Mouse (Mus musculus) neural tube, embryonic 13.5 days (tissue): ENCODE results near the gene Brd7. TPM values are rescaled to one million over a fixed set of nuclear protein-coding genes. Genes with fewer than 3 reads are reported as not detected.

Experiments
- ATAC-seq: fragments of 200-750 bp; cut with Nextera tagmentation; 2 replicates; pipeline ENCODE4 v1.8.0; 2017; ENCODE audit warnings: low read depth, mild to moderate bottlenecking, moderate TSS enrichment, moderate library complexity
- H3K27ac ChIP-seq: fragments of 300-500 bp; sonication (generic); replicated peaks from 2 replicates; pipeline ENCODE4 v1.5.1; 2015; ENCODE audit warnings: moderate library complexity, mild to moderate bottlenecking, inconsistent platforms
- H3K27me3 ChIP-seq: fragments of 300-500 bp; sonication (generic); 2 replicates; pipeline ENCODE4 v1.6.1; 2015; ENCODE audit warnings: mild to moderate bottlenecking, inconsistent platforms
- H3K36me3 ChIP-seq: fragments of 300-500 bp; sonication (generic); 2 replicates; pipeline ENCODE4 v1.6.1; 2015; ENCODE audit warnings: mild to moderate bottlenecking, inconsistent platforms
- H3K4me1 ChIP-seq: fragments of 300-500 bp; sonication (generic); replicated peaks from 2 replicates; pipeline ENCODE4 v1.6.1; 2015; ENCODE audit warnings: inconsistent platforms
- H3K4me2 ChIP-seq: fragments of 300-500 bp; sonication (generic); 2 replicates; pipeline ENCODE4 v1.6.1; 2015; ENCODE audit warnings: inconsistent platforms, mild to moderate bottlenecking, moderate library complexity
- H3K4me3 ChIP-seq: fragments of 300-500 bp; sonication (generic); 2 replicates; pipeline ENCODE4 v1.5.1; 2015; ENCODE audit warnings: mild to moderate bottlenecking, inconsistent platforms
- H3K9ac ChIP-seq: fragments of 300-500 bp; sonication (generic); 2 replicates; pipeline ENCODE4 v1.6.1; 2015; ENCODE audit warnings: moderate library complexity, mild to moderate bottlenecking, inconsistent platforms
- H3K9me3 ChIP-seq: fragments of 300-500 bp; sonication (generic); 2 replicates; pipeline ENCODE4 v1.6.1; 2016; ENCODE audit warnings: inconsistent platforms
- WGBS: fragments of 180-500 bp; shearing (Covaris S2); methylation state at CpG from one replicate; pipeline ENCODE4 v1.1.7; 2015; 5-methylcytosine and 5-hydroxymethylcytosine counted together
- polyA plus RNA-seq: library from polyadenylated mRNA; unstranded; fragments of >200 nt; fragmentation: Nextera tagmentation; extraction: Ambion mirVana; gene quantifications from 2 replicates; pipeline ENCODE4 v1.2.1, GENCODE M21; 2015

Brd7 gene
- polyA plus RNA-seq, 1 experiment from 2014 or later: 72.0 TPM

DNA sequence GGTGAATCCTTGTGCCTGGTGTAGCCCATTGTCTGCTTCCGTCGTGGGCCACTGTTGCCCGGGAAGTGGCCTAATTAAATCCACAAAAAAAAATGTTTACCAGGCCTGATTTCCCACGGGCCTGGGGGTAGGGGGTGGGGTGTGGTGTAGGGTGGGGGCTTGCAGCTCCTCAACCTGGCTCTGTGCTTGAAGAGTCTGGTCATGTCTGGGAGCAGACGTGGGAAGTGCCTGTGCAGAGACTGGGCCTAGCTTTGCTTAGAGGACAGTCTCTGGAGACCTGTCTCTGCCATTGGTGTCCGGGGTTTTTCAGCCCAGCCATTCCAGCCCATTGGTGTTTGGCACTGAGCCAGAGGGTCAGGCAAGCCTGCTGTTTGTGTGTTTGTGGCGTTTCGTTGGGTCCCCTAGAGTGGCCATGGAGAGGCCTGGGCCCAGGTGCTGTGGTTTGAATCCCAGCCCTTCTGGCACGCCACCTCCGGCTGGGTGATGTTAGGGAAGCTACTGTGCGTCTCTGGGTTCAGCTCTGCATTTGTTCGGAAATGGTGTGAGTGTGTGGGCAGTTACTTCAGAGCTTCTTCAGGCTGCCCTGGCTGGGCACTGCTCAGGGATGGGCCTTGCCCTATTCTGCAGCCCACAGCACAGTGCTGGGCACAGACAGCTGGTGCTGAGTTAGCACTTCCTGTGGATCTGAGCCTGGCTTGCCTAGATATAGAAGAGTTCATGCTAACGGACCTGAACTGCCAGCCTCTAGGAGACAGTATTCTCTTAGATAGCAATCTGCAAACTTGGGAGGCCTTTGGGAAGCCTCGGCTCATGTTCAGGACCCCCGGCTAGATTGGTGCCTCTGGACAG lies 60.2 kb downstream of the Brd7 start:
- Histone ChIP-seq H3K4me3 (no peak overlapping the region), H3K4me1 (peaks cover 12% of the 10 kb centered on the region; the same call in 1 of the 2 replicates), H3K36me3 (no peaks in the 10 kb centered on the region), H3K27me3 (no peaks in the 10 kb centered on the region), H3K4me2 (no peak overlapping the region), H3K9ac (no peak overlapping the region), H3K9me3 (no peaks in the 10 kb centered on the region), H3K27ac (peak overlapping the region; percentile 7; the same call in 1 of the 2 replicates)
- ATAC-seq: no peak; the same call in 1 of the 2 replicates
- 48% methylated on average over 15 of the region's 15 CpGs for WGBS

DNA sequence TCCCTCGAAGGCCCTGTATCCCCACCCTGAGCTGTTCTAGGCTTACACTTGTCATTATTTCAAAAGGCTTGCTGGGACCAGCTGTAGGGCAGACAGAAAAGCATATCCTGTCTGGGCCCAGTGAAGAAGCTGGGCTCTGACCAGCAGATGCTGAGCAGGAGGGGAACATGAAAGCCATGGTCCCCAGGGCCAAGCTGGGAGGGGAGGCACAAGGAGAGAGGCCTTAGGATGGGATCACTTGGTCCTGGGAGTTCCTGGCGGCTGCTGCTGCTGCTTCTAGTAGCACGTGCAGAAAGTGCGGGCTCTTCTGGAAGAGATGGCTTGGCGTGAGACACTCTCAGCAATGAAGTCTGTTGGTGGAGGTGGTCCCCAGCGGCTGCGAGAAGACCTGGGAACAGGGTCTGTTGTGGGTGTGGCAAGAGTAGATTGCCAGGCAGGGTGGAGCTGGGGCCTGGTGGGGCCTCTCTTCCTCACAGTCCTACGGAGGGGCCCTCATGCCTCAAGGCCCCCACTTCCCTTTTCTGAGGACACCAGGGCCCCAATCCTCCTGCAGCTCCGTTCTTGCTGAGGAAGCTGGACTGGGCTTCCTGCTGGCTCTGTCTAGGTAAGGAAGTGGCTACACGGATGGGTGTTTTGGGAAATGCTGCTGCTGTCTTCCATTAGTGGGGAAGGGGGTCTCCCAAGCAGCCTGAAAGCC lies 61.9 kb downstream of the Brd7 start:
- no peak overlapping the region for H3K4me3 ChIP-seq
- no peak overlapping the region for H3K27ac ChIP-seq
- peaks cover 12% of the 10 kb centered on the region; the same call in 1 of the 2 replicates for H3K4me1 ChIP-seq
- H3K4me2 ChIP-seq: no peak overlapping the region
- no peaks in the 10 kb centered on the region for H3K36me3 ChIP-seq
- WGBS: 79% methylated on average over 10 of the region's 10 CpGs
- no peaks in the 10 kb centered on the region for H3K27me3 ChIP-seq
- H3K9me3 ChIP-seq: no peaks in the 10 kb centered on the region
- H3K9ac ChIP-seq: no peak overlapping the region
- no peak for ATAC-seq

DNA sequence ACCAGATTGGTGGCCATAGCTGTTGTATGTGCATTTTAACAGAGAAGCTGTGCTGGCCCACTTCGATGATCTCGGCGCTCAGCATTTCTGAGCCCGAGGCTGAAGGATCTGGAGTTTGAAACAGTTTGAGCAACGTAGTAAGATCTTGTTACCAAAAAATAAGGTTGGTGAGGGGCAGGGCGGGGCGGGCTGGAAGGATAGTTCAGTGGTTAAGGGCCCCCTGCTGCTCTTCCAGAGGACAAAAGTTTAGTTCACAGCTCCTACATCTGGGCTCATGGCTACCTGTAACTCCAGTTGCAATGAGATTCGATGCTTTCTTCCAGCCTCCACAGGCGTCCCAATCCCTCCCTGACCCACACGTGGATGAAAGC lies 63.3 kb downstream of the Brd7 start:
- H3K27me3 ChIP-seq: no peaks in the 10 kb centered on the region
- no peak overlapping the region for H3K4me2 ChIP-seq
- no peak overlapping the region for H3K9ac ChIP-seq
- H3K4me1 ChIP-seq: peaks cover 12% of the 10 kb centered on the region; the same call in 1 of the 2 replicates
- no peak for ATAC-seq
- H3K9me3 ChIP-seq: no peaks in the 10 kb centered on the region
- no peak overlapping the region for H3K4me3 ChIP-seq
- H3K36me3 ChIP-seq: no peaks in the 10 kb centered on the region
- WGBS: 88% methylated on average over 10 of the region's 10 CpGs
- H3K27ac ChIP-seq: no peak overlapping the region

DNA sequence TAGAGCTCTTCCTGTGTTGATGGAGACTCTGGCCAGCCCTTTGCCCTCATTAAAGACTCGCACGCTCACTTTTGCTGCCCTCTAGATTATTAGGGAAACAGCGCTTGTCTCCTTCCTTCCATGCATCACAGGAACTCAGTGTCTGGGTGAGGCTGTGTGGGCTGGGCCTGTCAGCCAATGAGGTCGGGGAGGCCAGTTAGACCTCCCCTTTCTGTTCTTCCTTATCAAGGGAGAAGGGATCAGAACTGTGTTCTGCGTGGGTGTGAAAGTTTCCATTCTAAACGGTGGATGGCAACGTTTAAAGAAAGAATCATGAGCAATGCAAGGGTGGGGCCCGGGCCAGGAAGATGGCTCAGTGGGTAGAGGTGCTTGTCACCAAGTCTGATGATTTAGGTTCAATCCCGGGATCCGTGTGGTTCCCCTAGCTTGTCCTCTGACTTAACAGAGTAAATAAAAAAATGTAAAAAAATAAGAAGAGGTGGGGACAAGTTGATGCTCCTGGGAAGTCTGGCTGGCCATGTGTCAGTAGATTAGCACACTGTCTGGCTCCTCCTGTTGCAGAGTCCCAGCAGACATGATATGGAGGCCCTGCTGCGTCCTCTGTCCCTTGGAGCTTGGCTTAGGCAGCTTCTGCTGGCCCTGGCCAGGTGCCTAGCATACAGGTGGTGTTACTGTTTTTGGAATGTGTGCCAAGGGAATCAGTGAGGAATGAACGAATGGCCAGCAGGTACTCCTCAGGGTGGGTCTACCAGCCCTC lies 63.8 kb downstream of the Brd7 start:
- 60% methylated on average over 12 of the region's 12 CpGs for WGBS

GRCm38 (mm10) chr8:88294977-88295376 lies 67.0 kb downstream of the Brd7 start:
- Histone ChIP-seq H3K27me3 (no peaks in the 10 kb centered on the region), H3K36me3 (no peaks in the 10 kb centered on the region), H3K9ac (no peak overlapping the region), H3K4me2 (no peak overlapping the region), H3K4me1 (no peaks in the 10 kb centered on the region), H3K4me3 (no peak overlapping the region), H3K27ac (no peak overlapping the region), H3K9me3 (no peaks in the 10 kb centered on the region)
- ATAC-seq: no peak
- 93% methylated on average over 2 of the region's 2 CpGs for WGBS

More for the DNA sequence above, 63.8 kb downstream of the Brd7 start:
- ATAC-seq: no peak
- Histone ChIP-seq H3K27ac (no peak overlapping the region), H3K4me2 (no peak overlapping the region), H3K9ac (no peak overlapping the region), H3K4me1 (peaks cover 12% of the 10 kb centered on the region; the same call in 1 of the 2 replicates), H3K4me3 (no peak overlapping the region), H3K27me3 (no peaks in the 10 kb centered on the region), H3K36me3 (no peaks in the 10 kb centered on the region), H3K9me3 (no peaks in the 10 kb centered on the region)

DNA sequence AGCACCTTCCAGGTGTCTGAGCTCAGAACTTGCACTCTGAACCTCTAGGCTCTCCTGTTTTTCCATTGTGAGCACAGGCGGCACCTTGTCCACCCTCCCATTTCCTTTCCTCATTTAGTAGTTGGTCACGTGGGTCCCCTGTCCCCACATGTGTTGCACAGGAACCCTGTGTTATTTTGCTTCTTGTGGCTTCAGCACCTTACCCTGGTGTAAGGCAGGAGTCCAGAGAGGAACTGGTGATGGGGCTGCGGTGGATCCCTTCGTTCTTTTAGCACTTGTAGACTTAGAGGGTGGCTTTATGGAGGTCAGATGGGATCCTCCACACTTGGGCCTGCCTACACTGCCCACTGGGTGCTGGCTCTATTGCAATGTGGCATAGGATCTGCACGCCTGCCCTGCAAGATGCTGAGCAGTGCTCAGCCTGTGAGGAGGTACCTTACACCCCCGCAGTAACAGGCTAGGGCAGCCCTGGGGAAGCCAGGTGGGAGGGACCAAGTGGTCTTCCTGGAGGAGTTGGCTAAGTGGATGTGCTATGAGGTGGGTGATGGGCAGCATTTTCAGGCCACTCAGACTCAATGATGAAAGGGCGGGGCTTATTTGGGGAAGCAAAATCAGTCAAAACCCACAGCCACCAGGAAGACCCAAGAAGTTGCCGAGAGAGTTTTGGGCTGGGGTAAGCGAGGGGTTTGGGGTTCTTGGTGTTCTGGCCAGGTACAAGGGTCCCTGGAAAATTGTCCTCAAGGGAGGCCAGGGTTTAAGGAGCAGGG lies 68.2 kb downstream of the Brd7 start:
- H3K4me2 ChIP-seq: no peak overlapping the region
- no peak overlapping the region for H3K9ac ChIP-seq
- no peaks in the 10 kb centered on the region for H3K4me1 ChIP-seq
- no peak overlapping the region for H3K27ac ChIP-seq
- ATAC-seq: no peak
- WGBS: 88% methylated on average over 9 of the region's 9 CpGs
- no peaks in the 10 kb centered on the region for H3K36me3 ChIP-seq
- H3K9me3 ChIP-seq: no peaks in the 10 kb centered on the region
- H3K27me3 ChIP-seq: no peaks in the 10 kb centered on the region
- H3K4me3 ChIP-seq: no peak overlapping the region

DNA sequence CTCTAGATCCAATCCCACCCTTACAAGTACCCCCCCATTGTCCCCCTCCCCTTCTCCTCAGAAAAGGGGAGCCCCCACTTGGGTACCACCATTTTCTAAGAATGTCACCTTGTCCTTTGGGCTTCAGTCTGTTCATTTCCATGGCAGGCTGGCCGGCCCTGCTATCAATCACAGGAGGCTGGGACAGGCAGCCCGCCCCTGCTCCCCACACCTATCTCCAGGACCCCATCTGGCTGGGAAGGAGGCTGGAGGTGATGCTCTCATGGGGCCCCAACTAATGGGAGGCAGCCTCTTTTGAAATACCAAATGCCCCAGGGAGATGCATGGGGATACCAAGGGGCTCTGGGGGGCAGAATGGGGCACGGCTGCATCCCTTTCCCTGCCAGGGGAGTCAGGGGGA lies 69.1 kb downstream of the Brd7 start:
- Histone ChIP-seq H3K27ac (no peak overlapping the region), H3K9ac (no peak overlapping the region), H3K4me1 (0 out of 2 replicates have a peak, but pooled peaks cover 2% of the 10 kb centered on the region), H3K9me3 (no peaks in the 10 kb centered on the region), H3K4me3 (no peak overlapping the region), H3K4me2 (no peak overlapping the region), H3K36me3 (no peaks in the 10 kb centered on the region), H3K27me3 (no peaks in the 10 kb centered on the region)
- 75% methylated on average over 3 of the region's 3 CpGs for WGBS
- ATAC-seq: no peak

- no peak for ATAC-seq
- Histone ChIP-seq H3K4me1 (0 out of 2 replicates have a peak, but pooled peaks cover 2% of the 10 kb centered on the region), H3K4me3 (no peak overlapping the region), H3K36me3 (no peaks in the 10 kb centered on the region), H3K4me2 (no peak overlapping the region), H3K27me3 (no peaks in the 10 kb centered on the region), H3K27ac (no peak overlapping the region), H3K9me3 (no peaks in the 10 kb centered on the region), H3K9ac (no peak overlapping the region)
- WGBS: 89% methylated on average over 11 of the region's 11 CpGs
Observed at GRCm38 (mm10) chr8:88291305-88291690, 70.7 kb downstream of the Brd7 start.

DNA sequence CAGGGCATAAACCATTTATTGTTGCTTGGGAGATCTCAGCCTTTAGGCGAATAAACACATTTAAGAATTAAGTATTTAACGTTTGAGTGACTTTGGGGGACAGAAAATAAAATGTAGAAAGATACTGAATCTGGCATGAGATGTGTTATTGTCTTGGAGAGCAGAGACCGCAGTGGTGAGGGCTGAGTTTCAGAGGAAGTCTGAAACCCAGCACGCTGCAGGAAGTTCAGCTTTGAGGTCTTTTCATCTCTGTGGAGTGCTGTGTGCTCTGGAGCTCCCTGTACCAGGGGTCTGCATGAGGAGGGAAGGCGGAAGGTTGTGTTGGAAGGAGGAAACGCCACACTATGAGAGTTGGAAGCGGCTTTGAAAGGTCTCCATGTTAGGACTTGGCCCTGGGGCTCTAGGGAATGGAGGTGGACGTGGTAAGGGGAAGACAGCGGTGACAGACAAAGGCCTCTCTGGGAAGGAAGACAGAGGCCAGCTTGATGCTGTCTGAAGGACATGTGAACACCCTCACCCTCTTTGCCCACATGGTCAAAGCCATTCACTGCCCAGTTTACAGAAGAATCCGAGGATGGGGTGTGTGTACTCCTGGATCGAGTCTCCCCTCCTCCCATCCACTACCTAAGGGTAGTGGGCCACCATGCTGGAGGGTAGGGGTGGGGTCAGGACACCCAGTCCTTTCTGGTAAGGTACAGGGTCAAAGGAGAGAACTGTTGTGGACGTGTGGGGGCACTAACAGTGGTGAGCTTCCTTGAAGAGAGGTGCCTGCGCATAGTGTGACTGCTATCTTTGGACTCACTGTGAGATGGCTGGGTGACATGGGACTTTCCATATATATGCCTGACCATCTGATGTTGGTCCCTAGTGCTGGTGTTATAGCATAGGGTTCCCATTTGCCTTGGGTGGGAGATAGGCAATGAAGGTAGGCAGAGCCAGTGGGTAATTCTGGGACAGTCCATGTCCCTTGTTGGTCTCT lies 71.4 kb downstream of the Brd7 start:
- 0 out of 2 replicates have a peak, but pooled peaks cover 2% of the 10 kb centered on the region for H3K4me1 ChIP-seq
- no peak for ATAC-seq

DNA sequence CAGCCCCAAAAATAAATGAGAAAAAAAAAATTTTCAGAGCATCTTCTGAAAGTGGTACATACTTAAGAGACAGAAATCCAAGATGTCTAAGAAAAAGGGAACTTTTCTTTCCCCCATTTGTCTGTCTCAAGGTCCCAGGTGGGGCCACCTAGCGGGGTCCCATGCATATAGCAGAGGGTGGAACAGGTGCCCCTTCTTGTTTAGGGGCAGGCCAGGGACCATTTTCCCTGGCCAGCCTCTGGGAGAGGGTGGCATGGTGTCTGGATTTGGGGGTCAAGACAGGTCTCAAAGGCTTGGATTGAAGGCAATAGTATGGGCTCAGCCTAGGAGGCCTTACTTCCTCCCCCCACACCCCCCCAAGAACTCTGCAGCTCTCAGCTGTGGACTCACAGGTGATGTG lies 72.1 kb downstream of the Brd7 start:
- Histone ChIP-seq H3K36me3 (no peaks in the 10 kb centered on the region), H3K4me3 (no peak overlapping the region), H3K4me1 (peaks cover 3% of the 10 kb centered on the region; the same call in 1 of the 2 replicates), H3K27ac (no peak overlapping the region), H3K9me3 (no peaks in the 10 kb centered on the region), H3K4me2 (no peak overlapping the region), H3K9ac (no peak overlapping the region), H3K27me3 (no peaks in the 10 kb centered on the region)
- 78% methylated on average over 1 of the region's 1 CpGs for WGBS
- ATAC-seq: no peak

More for the DNA sequence above, 71.4 kb downstream of the Brd7 start:
- H3K27me3 ChIP-seq: no peaks in the 10 kb centered on the region
- 84% methylated on average over 13 of the region's 13 CpGs for WGBS
- no peak overlapping the region for H3K4me3 ChIP-seq
- no peaks in the 10 kb centered on the region for H3K9me3 ChIP-seq
- no peak overlapping the region for H3K9ac ChIP-seq
- no peak overlapping the region for H3K4me2 ChIP-seq
- no peak overlapping the region for H3K27ac ChIP-seq
- H3K36me3 ChIP-seq: no peaks in the 10 kb centered on the region
